Mouse (Mus musculus) C2C12 (cell line): ENCODE measurements around the gene Krtap27-1.

ENCODE experiments used
- CEBPB ChIP-seq: IDR thresholded peaks from one replicate; pipeline ENCODE4 v1.6.1; 2011; ENCODE audit warnings: low read depth, mild to moderate bottlenecking, control low read depth, moderate library complexity
- CTCF ChIP-seq: IDR thresholded peaks from one replicate; pipeline ENCODE4 v1.5.1; 2011; ENCODE audit not compliant: control insufficient read depth, insufficient read depth, insufficient read length
- MAX ChIP-seq: IDR thresholded peaks from one replicate; pipeline ENCODE4 v1.6.1; 2011; ENCODE audit warnings: mild to moderate bottlenecking, control low read depth
- USF1 ChIP-seq: IDR thresholded peaks from one replicate; pipeline ENCODE4 v1.6.1; 2011; ENCODE audit warnings: low read depth, mild to moderate bottlenecking, control low read depth, moderate library complexity

DNA sequence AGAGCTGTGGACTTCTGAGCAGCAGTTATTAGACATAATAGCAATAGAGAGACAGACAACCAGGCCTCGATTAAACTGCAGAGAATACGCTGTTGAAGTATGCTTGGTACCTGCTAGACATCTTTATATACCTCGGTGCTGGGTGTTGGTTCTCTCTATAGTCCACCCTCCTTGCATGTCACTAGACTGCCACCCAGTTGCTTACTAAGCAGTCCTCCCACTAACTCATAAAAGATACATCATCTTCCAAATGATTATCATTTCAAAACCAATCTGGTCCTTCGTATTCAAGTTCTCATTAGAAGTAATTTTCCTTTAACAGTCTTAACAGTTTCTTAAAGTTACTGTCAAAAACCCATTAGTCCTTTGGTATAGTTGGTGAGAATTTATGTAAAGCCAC lies 43.9 kb downstream of the Krtap27-1 start, which contains the start of gene 2310079G19Rik:
- TF ChIP-seq CTCF (no peak), USF1 (no peak), MAX (no peak), CEBPB (no peak)
